Mouse (Mus musculus) cerebellum, postnatal 4 days (tissue): ENCODE measurements around the gene Drc3.
"Not testable (repeated sequence)": the region's sequence is repeated elsewhere in the genome, so short reads cannot be mapped to it uniquely, and the experiment has no call there.

Experiments used
- DNase-seq, 2 experiments: peaks; one replicate each; pipeline ENCODE4 v3.0.0; 2022; ENCODE audit warnings: low spot score in 2 of 2, mixed read lengths in 1 of 2

Drc3 gene

DNA sequence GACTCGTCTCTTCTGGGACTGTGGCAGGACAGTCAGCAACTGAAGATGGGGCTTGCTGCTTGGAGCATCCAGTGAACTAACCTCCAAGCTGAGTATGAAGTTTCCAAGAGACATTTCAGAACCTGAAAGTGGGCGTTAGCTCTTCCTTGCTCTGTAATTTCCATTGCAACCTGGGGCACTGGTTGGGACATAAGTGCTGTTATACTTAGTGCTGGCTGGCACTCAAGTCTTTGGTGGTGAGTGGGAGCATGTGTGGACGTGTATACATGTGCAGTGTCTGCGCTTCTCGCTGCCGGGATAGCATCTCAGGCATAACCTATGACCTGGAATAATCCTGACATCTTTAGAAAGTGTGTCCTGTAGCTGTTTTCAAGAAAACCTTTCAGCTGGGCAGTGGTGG is 38.2 kb downstream of the Drc3 start:
- no peak for DNase-seq

GRCm38 (mm10) chr11:60396546-60396945 is 43.4 kb downstream of the Drc3 start:
- peak in 1 of 2 experiments; percentile 26 for DNase-seq

DNA sequence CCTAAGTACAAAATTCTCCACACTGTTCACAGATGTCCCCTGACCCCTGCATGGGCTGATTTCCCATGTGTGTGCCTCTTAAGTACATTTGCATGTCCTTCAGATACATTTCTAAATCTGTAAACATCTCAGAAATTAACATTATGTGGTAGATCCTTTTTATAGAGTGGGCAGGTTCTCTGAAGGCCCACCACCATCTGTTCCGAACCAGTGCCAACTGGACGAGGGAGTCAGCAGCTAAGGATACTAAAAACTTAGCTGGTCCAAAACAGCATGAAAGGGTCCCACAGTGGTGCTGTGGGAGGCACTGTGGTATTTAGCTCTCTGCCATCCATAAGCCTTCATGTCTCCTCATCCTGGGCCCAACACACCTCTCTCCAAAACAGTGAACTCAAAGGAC is 44.0 kb downstream of the Drc3 start:
- no peak for DNase-seq

DNA sequence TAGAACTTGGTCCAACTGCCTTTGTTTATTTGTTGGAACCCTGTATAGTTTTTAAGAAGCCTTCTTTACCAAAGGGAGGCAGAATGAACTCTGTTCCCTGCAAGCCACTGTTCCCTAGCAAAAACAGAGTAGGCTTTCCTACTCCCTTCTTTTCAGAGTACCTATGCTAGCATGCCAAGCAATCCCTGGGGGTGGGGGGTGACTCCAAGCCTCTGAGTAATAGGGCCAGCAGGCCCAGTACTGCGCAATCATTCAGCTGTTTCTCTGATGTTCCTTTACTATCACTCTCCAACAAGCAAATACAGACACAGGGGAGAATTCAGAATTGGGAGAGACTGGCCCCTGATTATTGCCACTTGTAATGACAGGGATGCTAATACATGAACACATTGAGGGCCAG is 53.5 kb downstream of the Drc3 start:
- no peak for DNase-seq

DNA sequence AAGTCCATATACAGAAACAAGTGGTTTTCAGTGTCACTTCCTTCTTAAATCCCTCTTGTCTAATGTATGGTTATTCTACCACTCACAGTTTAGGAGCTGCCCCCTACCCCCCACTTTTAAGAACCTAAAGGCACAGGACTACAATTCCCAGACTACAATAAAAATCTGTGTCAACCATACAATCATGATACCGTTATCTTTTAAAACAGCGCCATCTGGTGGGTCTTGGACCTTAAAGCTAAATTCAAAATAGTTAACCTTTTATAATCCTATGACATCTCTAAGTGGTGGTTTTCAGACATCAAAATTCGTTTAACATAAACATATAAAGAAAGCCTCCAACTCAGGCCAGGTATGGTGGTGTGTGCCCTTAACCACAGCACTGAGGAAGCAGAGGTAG is 59.0 kb downstream of the Drc3 start:
- peak in 1 of 2 experiments; percentile 65 for DNase-seq

DNA sequence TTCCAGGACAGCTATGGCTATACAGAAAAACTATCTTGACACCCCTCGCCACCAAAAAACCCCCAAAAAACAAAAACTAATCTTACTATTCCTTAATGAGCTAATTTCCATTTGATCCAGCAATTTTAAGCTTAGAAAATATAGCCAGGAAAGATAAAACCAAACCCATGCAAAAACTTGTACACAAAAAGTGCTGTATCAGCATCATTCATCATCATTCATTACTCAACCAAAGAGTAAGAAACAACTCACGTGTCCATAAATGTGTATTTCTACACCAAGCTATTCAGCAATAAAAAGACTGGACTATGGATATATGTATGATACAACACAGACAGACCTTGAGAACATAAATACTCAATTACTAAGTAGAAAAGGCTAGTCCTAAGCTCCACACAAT is 59.8 kb downstream of the Drc3 start:
- DNase-seq = no peak

DNA sequence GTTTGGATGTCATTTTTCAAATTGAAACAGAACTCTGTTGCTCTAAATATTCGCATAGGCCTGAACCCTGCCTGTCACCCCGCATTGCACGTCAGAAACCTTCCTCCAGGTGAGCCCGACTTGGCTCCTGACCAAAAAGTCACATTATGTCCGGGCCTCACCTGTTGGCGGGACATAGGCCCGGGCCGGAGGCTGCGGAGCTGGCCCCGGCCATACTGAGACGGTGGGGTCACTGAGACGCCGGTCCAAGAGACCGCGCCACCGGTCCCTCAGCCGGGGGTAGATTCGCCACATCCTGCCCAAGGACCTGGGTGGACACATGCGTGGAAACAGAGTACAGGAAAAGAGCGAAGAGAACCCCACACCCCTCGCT is 63.4 kb downstream of the Drc3 start:
- peak in 1 of 2 experiments; percentile 30 for DNase-seq

DNA sequence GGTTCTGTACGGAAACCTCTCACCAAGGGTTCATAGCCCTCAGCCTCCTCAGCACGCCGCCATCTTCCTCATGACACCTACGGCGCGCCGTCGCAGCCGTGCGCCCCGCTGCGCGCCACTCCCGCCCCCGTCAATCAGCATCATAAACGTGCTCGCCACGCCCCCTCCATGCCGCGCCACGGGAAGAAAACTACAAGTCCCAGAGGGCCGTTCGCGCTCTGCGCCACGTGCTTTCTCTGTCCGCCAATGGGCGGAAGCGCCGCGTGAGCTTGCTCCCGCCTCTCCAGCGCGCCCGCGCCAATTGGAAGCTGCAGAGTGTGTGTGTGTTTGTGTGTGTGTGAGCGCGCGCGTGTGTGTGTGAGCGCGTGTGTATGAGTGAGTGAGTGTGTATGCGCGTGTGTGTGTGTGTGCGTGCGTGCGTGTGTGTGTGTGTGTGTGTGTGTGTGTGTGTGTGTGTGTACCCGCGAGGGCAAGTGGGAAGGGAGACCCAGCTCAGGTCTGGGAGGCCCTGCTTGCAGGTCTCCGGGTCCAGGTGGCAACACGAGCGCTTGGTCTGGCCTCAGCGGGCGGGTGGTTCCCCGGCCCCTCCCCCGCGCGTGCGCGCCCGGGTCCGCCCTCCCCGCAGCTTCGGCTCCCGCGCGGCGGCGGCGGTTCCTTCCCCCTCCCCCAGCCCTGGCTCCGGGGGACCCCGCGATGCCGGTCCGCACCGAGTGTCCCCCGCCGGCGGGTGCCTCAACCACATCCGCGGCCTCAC is 64.0 kb downstream of the Drc3 start, which contains the start of gene Gid4:
TSS of gene Gid4 (plus strand) at position 183 of the 754 bp plus-strand sequence.
- peak; percentile 98 to 99 for DNase-seq

DNA sequence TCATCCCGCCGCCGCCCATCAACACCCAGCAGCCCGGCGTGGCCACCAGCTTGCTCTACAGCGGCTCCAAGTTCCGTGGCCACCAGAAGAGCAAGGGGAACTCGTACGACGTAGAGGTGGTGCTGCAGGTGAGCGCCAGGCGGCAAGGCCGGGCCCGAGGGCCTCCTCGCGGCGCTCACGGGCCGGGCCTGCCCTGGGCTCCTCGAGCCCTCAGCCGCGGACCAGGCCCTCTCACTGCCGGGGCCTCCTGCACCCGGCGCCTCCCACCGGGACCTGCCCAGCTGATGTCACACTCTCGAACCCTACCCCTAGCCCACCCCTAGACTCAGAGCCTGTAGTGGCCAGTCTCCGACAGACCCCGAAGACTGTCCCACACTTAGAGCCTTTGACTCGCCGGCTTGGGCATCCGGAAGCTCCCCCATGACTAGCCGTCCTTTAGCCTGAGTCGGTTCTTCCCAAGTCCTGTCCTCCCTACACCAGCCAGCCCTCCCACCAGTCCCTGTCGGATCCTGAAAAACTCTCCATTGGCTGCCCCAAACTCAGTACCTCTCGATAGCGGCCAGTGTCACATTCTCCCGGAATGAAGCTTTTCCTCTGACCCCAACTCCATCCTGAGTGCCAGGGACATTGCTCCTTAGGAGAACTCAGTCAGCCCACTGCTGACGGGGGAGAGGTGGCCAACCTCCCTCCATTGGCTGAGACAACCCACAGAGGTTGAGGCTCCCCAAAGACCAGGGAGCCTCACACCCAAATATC is 64.8 kb downstream of the Drc3 start, which contains the start of gene Atpaf2:
TSS of gene Atpaf2 (minus strand) at position 741 of the 756 bp plus-strand sequence.
- peak in 1 of 2 experiments; percentile 26 for DNase-seq

- DNase-seq = no peak
Observed at GRCm38 (mm10) chr11:60418473-60418803, 65.3 kb downstream of the Drc3 start.

DNA sequence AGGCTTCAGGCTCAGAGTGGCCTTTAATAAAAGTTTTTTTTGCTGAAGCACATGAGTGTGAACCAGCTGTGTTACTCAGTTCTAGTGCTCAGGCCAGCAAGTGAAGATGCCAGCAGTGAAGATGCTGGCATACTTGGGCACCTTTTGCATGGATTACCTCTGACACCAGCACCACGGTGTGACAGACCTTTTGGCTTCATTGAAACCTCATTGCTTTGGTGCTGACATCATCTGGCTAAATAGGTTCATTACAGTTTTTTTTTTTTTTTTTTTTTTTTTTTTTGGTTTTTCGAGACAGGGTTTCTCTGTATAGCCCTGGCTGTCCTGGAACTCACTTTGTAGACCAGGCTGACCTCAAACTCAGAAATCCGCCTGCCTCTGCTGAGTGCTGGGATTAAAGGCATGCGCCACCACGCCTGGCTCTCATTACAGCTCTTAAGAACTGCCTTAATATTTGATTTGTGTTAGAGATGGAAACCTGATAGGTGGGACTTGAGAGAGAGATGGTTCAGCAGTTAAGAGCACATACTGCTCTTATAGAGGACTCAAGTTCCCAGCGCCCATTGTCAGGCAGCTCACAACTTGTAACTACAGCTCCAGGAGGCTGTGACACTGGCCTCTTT is 69.0 kb downstream of the Drc3 start:
- no peak for DNase-seq

- DNase-seq = no peak
Observed at GRCm38 (mm10) chr11:60423006-60423405, 69.9 kb downstream of the Drc3 start.

DNA sequence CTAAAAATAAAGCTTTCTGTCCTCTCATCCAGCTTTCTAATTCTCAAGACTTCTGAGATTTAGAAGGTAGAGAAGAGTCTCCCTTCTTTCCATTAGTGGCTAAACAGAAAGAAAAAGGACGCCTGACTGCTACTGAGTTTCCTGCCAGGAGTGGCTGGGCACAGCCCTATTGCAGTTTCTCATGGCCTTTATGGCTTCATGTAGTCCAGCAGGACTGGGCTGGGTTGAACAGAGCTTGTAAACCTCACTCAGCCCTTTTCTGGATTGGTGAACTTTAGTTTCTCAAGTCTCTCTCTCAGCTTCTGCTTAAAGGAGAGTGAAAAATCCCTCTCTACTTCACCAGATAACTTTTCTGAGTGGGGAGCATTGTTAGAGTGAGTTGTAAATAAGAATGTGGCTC is 73.3 kb downstream of the Drc3 start:
- no peak for DNase-seq

GRCm38 (mm10) chr11:60427628-60428027 is 74.5 kb downstream of the Drc3 start:
- no peak for DNase-seq

- no peak for DNase-seq
Observed at GRCm38 (mm10) chr11:60433501-60433900, 80.4 kb downstream of the Drc3 start.

DNA sequence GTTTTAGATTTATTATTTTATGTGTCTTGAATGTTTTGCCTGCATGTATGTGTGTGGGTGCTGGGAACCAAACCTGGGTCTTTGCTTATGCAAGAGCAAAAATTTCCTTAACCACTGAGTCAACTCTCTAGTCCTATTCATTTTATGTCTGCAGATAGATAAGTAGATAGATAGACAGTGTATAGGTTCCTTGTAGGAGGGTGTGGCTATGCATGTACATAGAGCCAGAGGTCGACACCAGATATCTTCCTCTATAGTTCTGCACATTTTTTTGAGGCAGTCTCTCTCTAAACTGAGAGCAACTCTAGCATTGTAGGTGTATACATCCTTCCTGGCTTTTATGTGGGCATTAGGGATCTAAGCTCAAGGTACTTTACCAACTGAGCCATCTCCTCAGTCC is 82.0 kb downstream of the Drc3 start:
- DNase-seq = no peak

GRCm38 (mm10) chr11:60436618-60437017 is 83.5 kb downstream of the Drc3 start:
- DNase-seq = no peak

DNA sequence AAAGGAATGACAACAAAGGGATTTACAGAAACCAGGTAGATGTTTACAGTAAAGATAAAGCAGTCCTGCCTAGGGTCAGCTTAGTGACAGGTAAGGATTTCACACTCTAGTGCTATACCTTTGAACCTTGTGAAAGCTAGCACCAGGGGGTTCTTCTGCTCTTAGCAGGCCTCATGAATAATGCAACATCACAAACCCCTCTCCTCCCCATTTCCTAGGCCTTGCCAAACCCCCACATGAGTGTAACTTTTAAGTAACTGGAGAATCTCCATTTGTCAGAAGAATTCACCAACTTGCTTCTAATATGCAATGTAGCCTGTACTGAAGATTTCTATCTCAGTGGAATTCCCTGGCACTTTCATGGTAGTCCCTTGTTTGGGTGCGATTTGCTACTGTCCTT is 86.5 kb downstream of the Drc3 start:
- DNase-seq = not testable (repeated sequence)

DNA sequence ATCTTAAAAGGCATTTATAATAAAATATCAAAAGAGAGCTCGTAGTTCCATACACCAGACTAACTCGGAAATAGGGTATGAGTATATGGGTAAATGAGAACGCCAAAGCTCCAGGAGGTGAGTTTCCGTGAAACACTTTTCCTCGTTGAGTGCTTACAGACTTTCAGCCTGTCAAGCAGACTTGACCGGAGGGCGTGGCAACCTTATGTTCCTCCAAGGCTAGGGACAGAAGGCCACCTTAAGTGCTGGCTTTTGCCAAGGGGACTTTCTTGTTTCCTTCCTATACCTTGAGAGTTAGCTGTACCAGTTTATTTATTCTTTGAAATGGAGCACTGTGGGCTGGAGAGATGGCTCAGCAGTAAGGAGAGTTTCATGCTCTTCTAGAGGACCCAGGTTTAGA is 87.0 kb downstream of the Drc3 start:
- no peak for DNase-seq

GRCm38 (mm10) chr11:60442896-60443295 is 89.8 kb downstream of the Drc3 start:
- no peak for DNase-seq
